Mouse (Mus musculus): ENCODE data around the gene Ppp1r27. TPM values are rescaled to one million over a fixed set of nuclear protein-coding genes. Genes with fewer than 3 reads are reported as not detected.

Gene Ppp1r27
- polyA plus RNA-seq, 1 experiment from 2014 or later = 9.6 TPM

DNA sequence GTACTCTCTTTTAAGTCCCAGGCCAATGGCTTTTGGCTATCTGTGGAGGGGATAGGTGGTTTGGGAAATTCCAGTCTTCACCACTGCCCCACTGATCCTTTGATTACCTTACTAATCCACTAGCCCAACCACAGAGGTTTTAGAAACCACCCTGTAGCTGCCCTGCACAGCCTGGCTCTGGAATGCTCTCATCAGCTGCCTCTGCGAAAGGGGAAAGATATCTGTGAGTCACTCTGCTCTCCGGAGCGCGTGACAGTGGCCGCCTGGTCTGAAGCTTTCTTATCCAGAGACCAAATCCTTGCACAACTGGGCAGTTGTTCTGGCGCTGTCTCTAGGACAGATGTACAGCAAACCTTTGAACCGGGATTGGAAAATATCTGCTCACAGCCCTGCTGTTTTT, 3.9 kb upstream of the Ppp1r27 start:
- Histone ChIP-seq H3K9me3 (ENCODE audit: control insufficient read depth, low read length) (peaks cover 5% of the 10 kb centered on the region; the same call in 1 of the 2 replicates), H3K4me1 (ENCODE audit: control insufficient read depth, insufficient read depth, low read length) (0 out of 2 replicates have a peak, but pooled peaks cover 5% of the 10 kb centered on the region), H3K9ac (ENCODE audit: low read depth, low read length) (no peak overlapping the region), H3K4me3 (ENCODE audit: low read depth, low read length) (no peak overlapping the region), H3K27me3 (replicated peaks; ENCODE audit: control insufficient read depth, insufficient read depth, low read length) (no peaks in the 10 kb centered on the region), H3K36me3 (ENCODE audit: control insufficient read depth, insufficient read depth, low read length) (peaks cover 14% of the 10 kb centered on the region), H3K27ac (replicated peaks; ENCODE audit: low read depth, low read length) (no peak overlapping the region), H3K4me2 (ENCODE audit: low read depth, low read length) (no peak overlapping the region)
- no peak for ATAC-seq (ENCODE audit: low read depth)
- peak; percentile 16 for DNase-seq (ENCODE audit: low spot score)
- WGBS = 58% methylated on average over 7 of the region's 7 CpGs

DNA sequence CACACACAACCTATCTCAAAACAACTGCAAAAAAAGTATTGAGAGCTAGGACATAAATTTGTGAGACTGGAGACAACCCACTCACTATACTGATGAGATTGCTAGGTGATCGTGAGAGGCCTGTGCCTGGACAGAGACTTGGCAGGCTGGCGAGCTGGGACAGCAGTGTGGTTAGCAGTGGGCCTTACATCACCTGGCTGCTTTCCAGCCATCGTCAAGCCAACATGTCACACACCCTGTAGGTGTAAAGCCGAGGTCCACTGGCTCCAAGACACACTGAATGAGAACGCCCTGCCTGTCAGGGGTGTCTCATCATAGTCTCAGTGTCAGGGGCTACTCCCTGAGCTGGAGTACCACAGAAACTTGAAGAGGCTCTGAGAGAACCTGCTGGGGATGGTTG, 1.8 kb upstream of the Ppp1r27 start:
- no peak overlapping the region for H3K27ac ChIP-seq (replicated peaks; ENCODE audit: low read depth, low read length)
- H3K4me2 ChIP-seq (ENCODE audit: low read depth, low read length) = no peak overlapping the region
- H3K4me3 ChIP-seq (ENCODE audit: low read depth, low read length) = no peak overlapping the region
- H3K9ac ChIP-seq (ENCODE audit: low read depth, low read length) = no peak overlapping the region
- WGBS = 73% methylated on average over 5 of the region's 5 CpGs
- H3K36me3 ChIP-seq (ENCODE audit: control insufficient read depth, insufficient read depth, low read length) = no peaks in the 10 kb centered on the region
- ATAC-seq (ENCODE audit: low read depth) (no peak), DNase-seq (ENCODE audit: low spot score) (no peak)
- H3K27me3 ChIP-seq (replicated peaks; ENCODE audit: control insufficient read depth, insufficient read depth, low read length) = no peaks in the 10 kb centered on the region
- peaks cover 16% of the 10 kb centered on the region for H3K4me1 ChIP-seq (ENCODE audit: control insufficient read depth, insufficient read depth, low read length)
- H3K9me3 ChIP-seq (ENCODE audit: control insufficient read depth, low read length) = peaks cover 3% of the 10 kb centered on the region; the same call in 1 of the 2 replicates

DNA sequence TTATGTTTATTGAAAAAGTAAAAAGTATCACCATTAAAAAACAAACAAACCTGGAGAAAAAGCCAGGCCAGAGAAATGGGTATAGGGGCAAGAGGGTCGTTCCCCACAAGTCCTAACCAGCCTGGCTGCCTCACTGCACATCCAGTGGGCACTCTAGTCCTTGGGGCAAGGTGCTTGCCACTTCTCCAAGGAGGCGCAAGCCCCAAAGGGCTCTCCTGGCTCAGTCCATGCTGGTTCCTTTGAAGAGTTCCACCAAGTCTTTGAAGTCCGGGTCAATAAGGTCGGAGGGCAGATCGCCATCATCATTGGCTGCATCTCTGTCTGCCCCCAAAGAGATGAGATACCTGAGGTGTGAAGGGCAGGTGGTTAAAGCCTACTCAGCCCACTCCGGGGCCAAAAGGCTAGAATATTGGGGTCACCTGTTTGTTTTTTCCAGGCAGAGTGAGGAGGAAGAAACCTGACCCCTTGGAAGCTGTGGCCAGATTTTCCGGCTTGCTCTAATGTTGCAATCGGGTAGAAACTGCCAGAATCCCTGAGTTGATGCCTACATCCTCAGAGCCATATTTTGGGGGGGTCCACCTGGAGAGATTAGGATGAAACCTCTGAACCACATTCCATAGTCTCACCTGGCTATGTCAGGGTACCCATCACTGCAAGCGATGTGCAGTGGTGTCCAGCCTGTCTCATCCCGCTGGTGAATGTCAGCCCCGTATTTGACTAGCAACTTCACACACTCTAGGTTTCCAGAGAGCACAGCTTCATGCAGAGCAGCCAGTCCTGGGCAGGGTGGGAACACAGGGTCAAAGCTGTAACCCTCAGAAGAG, 734 bp downstream of the Ppp1r27 start:
- ATAC-seq (ENCODE audit: low read depth) (no peak), DNase-seq (ENCODE audit: low spot score) (no peak)
- peaks cover 16% of the 10 kb centered on the region for H3K4me1 ChIP-seq (ENCODE audit: control insufficient read depth, insufficient read depth, low read length)

DNA sequence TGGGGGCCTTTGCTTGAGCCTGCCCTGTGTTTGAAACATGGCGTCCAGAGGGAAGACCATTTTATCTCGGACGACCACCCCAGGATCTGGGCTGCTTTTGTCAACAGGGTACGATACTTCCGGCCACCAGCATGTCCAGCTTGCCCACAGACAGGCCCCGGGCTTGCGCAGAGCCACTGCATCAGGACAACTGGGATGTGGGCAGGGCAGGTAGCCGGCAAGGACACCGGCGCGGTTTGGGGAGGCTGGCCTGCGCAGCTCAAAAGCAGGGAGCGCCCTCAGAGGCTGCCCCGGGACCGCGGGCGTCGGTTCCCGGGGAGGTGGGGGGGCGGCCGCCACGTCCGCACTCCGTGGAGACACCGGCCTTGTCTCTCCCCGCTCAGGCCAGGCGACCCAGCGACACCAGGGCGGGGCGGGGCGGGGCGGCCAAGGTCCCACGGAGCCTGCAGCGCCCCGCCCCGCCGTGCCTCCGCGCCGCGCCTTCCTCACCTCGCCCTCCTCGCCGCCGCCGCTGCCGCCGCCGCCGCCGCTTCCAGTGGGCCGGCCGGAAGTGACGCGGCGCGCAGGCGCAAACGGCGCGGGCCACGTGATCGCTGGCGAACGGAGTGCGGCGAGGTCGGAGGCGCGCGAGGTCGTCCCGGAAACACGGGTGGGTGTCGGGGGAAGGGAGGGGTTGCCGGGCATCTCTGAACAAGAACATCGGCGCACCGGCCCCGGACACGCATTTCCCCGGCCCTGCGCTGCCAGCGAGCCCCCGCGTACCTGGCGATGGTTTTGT, 1.6 kb downstream of the Ppp1r27 start, which contains the start of gene Mcrip1:
TSS of gene Mcrip1 (minus strand) at position 560 of the 778 bp plus-strand sequence.
- WGBS = under 1% methylated on average over 53 of the region's 87 CpGs
- peak within 1 kb of the TSS; percentile 98 for H3K9ac ChIP-seq (ENCODE audit: low read depth, low read length)
- H3K27ac ChIP-seq (replicated peaks; ENCODE audit: low read depth, low read length) = peak within 1 kb of the TSS; percentile 91
- H3K4me3 ChIP-seq (ENCODE audit: low read depth, low read length) = peak within 1 kb of the TSS; percentile 99
- H3K9me3 ChIP-seq (ENCODE audit: control insufficient read depth, low read length) = no peaks in the 10 kb centered on the region
- H3K4me1 ChIP-seq (ENCODE audit: control insufficient read depth, insufficient read depth, low read length) = peaks cover 16% of the 10 kb centered on the region
- ATAC-seq (ENCODE audit: low read depth) = peak; percentile 90
- no peaks in the 10 kb centered on the region for H3K27me3 ChIP-seq (replicated peaks; ENCODE audit: control insufficient read depth, insufficient read depth, low read length)
- DNase-seq (ENCODE audit: low spot score) = peak; percentile 93
- peak within 1 kb of the TSS; percentile 85 for H3K4me2 ChIP-seq (ENCODE audit: low read depth, low read length)
- H3K36me3 ChIP-seq (ENCODE audit: control insufficient read depth, insufficient read depth, low read length) = peaks cover 13% of the 10 kb centered on the region

More for the DNA sequence above, 734 bp downstream of the Ppp1r27 start:
- Histone ChIP-seq H3K4me3 (ENCODE audit: low read depth, low read length) (peak overlapping the region; percentile 99), H3K36me3 (ENCODE audit: control insufficient read depth, insufficient read depth, low read length) (peaks cover 4% of the 10 kb centered on the region), H3K27me3 (replicated peaks; ENCODE audit: control insufficient read depth, insufficient read depth, low read length) (no peaks in the 10 kb centered on the region), H3K9ac (ENCODE audit: low read depth, low read length) (peak overlapping the region; percentile 98), H3K27ac (replicated peaks; ENCODE audit: low read depth, low read length) (peak overlapping the region; percentile 91), H3K4me2 (ENCODE audit: low read depth, low read length) (peak overlapping the region; percentile 85), H3K9me3 (ENCODE audit: control insufficient read depth, low read length) (no peaks in the 10 kb centered on the region)
- WGBS = 68% methylated on average over 11 of the region's 11 CpGs

DNA sequence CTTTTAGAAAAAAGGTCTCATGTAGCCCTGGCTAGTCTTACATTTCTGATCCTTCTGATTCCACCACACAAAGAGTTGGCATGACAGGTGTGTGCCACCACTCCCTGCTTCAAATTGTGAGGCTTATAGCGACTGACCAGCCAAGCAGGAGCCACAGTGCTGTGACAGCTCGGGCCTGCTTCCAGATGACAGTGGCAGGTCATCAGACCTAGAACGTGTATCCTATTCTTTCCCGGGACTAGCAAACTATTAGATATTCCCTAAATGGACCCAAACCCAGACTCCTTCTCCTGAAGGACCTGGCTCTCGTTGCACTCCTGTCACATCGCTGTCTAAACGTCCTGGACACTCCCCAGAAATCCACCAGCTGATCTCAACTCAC, 2.2 kb downstream of the Ppp1r27 start:
- Histone ChIP-seq H3K4me2 (ENCODE audit: low read depth, low read length) (peak overlapping the region; percentile 85), H3K9ac (ENCODE audit: low read depth, low read length) (peak overlapping the region; percentile 98), H3K27me3 (replicated peaks; ENCODE audit: control insufficient read depth, insufficient read depth, low read length) (no peaks in the 10 kb centered on the region), H3K27ac (replicated peaks; ENCODE audit: low read depth, low read length) (peak overlapping the region; percentile 91), H3K4me3 (ENCODE audit: low read depth, low read length) (peak overlapping the region; percentile 99), H3K4me1 (ENCODE audit: control insufficient read depth, insufficient read depth, low read length) (peaks cover 16% of the 10 kb centered on the region), H3K9me3 (ENCODE audit: control insufficient read depth, low read length) (no peaks in the 10 kb centered on the region), H3K36me3 (ENCODE audit: control insufficient read depth, insufficient read depth, low read length) (peaks cover 19% of the 10 kb centered on the region)
- WGBS = 22% methylated on average over 7 of the region's 7 CpGs
- ATAC-seq (ENCODE audit: low read depth) (0 out of 2 replicates have a peak, but pooled peaks have one; percentile 7), DNase-seq (ENCODE audit: low spot score) (no peak)

DNA sequence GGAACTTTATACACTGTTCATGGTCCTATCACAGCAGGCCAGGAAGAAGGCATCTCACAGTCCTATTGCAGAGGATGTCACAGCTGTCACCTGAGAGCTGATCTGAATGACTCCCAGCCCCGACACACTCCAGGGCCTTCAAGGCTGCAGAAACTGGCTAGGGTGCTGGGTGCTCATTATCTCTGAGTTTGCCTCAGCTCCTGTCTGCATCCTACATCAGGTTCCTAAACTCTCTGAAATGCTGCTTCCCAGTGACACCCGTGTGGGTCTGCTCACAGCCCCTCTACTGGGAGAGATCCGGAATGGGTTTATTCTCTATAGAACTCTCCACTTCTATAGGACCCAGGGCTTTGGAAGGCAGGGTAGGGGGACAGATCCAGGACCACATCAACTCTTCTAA, 2.7 kb downstream of the Ppp1r27 start:
- Histone ChIP-seq H3K27me3 (replicated peaks; ENCODE audit: control insufficient read depth, insufficient read depth, low read length) (no peaks in the 10 kb centered on the region), H3K9me3 (ENCODE audit: control insufficient read depth, low read length) (no peaks in the 10 kb centered on the region), H3K4me3 (ENCODE audit: low read depth, low read length) (peak overlapping the region; percentile 99), H3K36me3 (ENCODE audit: control insufficient read depth, insufficient read depth, low read length) (peaks cover 24% of the 10 kb centered on the region), H3K4me1 (ENCODE audit: control insufficient read depth, insufficient read depth, low read length) (peaks cover 16% of the 10 kb centered on the region), H3K9ac (ENCODE audit: low read depth, low read length) (peak overlapping the region; percentile 98), H3K4me2 (ENCODE audit: low read depth, low read length) (peak overlapping the region; percentile 85), H3K27ac (replicated peaks; ENCODE audit: low read depth, low read length) (no peak overlapping the region; the same call in 1 of the 2 replicates)
- no peak for DNase-seq (ENCODE audit: low spot score)
- ATAC-seq (ENCODE audit: low read depth) = no peak
- WGBS = 88% methylated on average over 3 of the region's 3 CpGs

DNA sequence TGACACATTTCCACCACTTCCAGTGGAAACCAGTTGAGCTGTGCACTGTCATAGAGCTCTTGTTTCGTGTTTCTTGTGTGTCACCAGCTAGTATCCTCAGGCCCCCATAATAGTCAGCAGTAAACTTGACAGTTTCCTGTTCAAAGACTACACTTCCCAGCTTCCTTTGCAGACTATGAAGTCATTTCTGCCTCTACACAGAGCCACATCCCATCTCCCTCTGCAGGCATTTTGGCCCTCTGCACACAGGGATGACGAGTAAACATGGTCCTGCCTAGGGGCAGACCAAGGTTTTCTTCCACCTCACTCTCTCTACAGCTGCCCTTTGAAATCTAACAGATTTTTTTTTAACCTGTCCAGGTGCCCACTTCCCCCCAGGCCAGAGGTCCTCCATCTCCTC, 3.5 kb downstream of the Ppp1r27 start:
- Histone ChIP-seq H3K9ac (ENCODE audit: low read depth, low read length) (no peak overlapping the region), H3K9me3 (ENCODE audit: control insufficient read depth, low read length) (no peaks in the 10 kb centered on the region), H3K4me3 (ENCODE audit: low read depth, low read length) (0 out of 2 replicates have a peak overlapping the region, but pooled peaks have one; percentile 3), H3K4me2 (ENCODE audit: low read depth, low read length) (0 out of 2 replicates have a peak overlapping the region, but pooled peaks have one; percentile 85), H3K27me3 (replicated peaks; ENCODE audit: control insufficient read depth, insufficient read depth, low read length) (no peaks in the 10 kb centered on the region), H3K27ac (replicated peaks; ENCODE audit: low read depth, low read length) (no peak overlapping the region), H3K4me1 (ENCODE audit: control insufficient read depth, insufficient read depth, low read length) (peaks cover 16% of the 10 kb centered on the region), H3K36me3 (ENCODE audit: control insufficient read depth, insufficient read depth, low read length) (peaks cover 32% of the 10 kb centered on the region)
- no peak for ATAC-seq (ENCODE audit: low read depth)
- DNase-seq (ENCODE audit: low spot score) = peak; percentile 15
- WGBS = 53% methylated on average over 2 of the region's 2 CpGs

DNA sequence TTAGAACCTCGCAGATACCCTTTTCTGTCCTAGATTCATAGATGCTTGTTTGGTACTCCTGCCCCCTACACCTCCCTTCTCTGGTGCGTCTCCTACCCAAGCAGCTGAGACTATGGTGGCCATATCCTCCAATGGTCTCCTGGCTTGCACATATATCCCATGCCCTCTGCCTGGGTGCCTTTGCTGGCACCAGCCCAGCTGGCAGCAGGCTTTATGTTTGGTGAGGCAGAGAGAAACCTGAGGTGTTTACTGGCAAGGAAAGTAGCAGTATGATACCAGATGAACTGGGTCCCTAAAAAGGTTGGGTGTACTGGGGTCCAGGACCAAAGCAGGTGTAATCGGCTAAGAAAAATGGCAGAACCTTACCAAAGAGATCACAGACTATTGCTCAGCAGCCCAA, 5.0 kb downstream of the Ppp1r27 start:
- ATAC-seq (ENCODE audit: low read depth) (no peak), DNase-seq (ENCODE audit: low spot score) (no peak)
- H3K27me3 ChIP-seq (replicated peaks; ENCODE audit: control insufficient read depth, insufficient read depth, low read length) = no peaks in the 10 kb centered on the region
- no peak overlapping the region; the same call in 1 of the 2 replicates for H3K9ac ChIP-seq (ENCODE audit: low read depth, low read length)
- peaks cover 16% of the 10 kb centered on the region for H3K4me1 ChIP-seq (ENCODE audit: control insufficient read depth, insufficient read depth, low read length)
- no peak overlapping the region for H3K4me3 ChIP-seq (ENCODE audit: low read depth, low read length)
- no peak overlapping the region for H3K4me2 ChIP-seq (ENCODE audit: low read depth, low read length)
- H3K27ac ChIP-seq (replicated peaks; ENCODE audit: low read depth, low read length) = no peak overlapping the region
- H3K9me3 ChIP-seq (ENCODE audit: control insufficient read depth, low read length) = no peaks in the 10 kb centered on the region
- WGBS = 88% methylated on average over 3 of the region's 3 CpGs
- peaks cover 41% of the 10 kb centered on the region for H3K36me3 ChIP-seq (ENCODE audit: control insufficient read depth, insufficient read depth, low read length)

Measured in embryonic facial prominence, embryonic 14.5 days (tissue).